Comparison of ENCODE assay signal across 18 mouse cellular contexts in genomic region chr7:75549856-75550255, GRCm38 (mm10).
DNase-seq lines count a peak whose midpoint lies in the region; ATAC-seq and TF ChIP-seq lines count a peak whose summit lies in the region.
"Had no signal": no experiment of that assay in that cellular context is flagged by ENCODE, and none has a peak within 500 bp of the region (broad histone marks: within the 10 kb centered on the region; RNA-seq: fewer than 3 reads in every experiment).

No protein-coding gene starts in this region.

- no peak for TF ChIP-seq CTCF in kidney, postnatal 0 days (IDR thresholded peaks at IDR 0.05; ENCODE audit: low read depth)
- TF ChIP-seq CTCF in forebrain, postnatal 0 days (IDR thresholded peaks at IDR 0.05; ENCODE audit: low read depth) = no peak

- H3K9ac ChIP-seq in kidney, postnatal 0 days (ENCODE audit: low read depth, low read length) = no peak overlapping the region
- no peak overlapping the region for H3K9ac ChIP-seq in forebrain, postnatal 0 days
- H3K9ac ChIP-seq: hindbrain, embryonic 14.5 days; liver, embryonic 15.5 days; midbrain, embryonic 13.5 days had no signal

- no peaks in the 10 kb centered on the region for H3K4me1 ChIP-seq in kidney, postnatal 0 days (replicated peaks; ENCODE audit: insufficient read depth, low read length)
- no peaks in the 10 kb centered on the region for H3K4me1 ChIP-seq in forebrain, postnatal 0 days (ENCODE audit: insufficient read depth)
- H3K4me1 ChIP-seq: liver, embryonic 15.5 days; midbrain, embryonic 13.5 days had no signal

- no peak overlapping the region for H3K4me2 ChIP-seq in kidney, postnatal 0 days (ENCODE audit: low read length)
- H3K4me2 ChIP-seq in forebrain, postnatal 0 days (ENCODE audit: low read depth) = no peak overlapping the region
- H3K4me2 ChIP-seq: hindbrain, embryonic 14.5 days; liver, embryonic 15.5 days; midbrain, embryonic 13.5 days had no signal

- no peak overlapping the region for H3K4me3 ChIP-seq in kidney, postnatal 0 days (replicated peaks; ENCODE audit: low read depth, low read length)
- H3K4me3 ChIP-seq in forebrain, postnatal 0 days (ENCODE audit: low read depth, low read length) = no peak overlapping the region
- H3K4me3 ChIP-seq: liver, embryonic 15.5 days; midbrain, embryonic 13.5 days had no signal

- DNase-seq in heart, adult 11 months = peak; percentile 79
- DNase-seq in heart, postnatal 36 days = no peak
- DNase-seq in kidney, postnatal 0 days (ENCODE audit: low spot score) = peak; percentile 52
- DNase-seq in kidney, adult 8-10 months = no peak
- DNase-seq in adipocyte (ENCODE audit: low spot score) = peak; percentile 45
- peak; percentile 32 for DNase-seq in skeletal muscle tissue, adult 2 months (ENCODE audit: low read depth, low spot score)
- no peak for DNase-seq in forebrain, postnatal 0 days
- DNase-seq in T-cell, adult 2 months (ENCODE audit: low spot score) = no peak
- DNase-seq: adrenal gland, adult 2 months; B cell, adult 2 months; cerebellum, adult 9-10 months; kidney, adult 2 months; kidney, postnatal 4 days; right cerebral cortex, adult 18-20 months; spleen, adult 18-20 months had no signal

- H3K27me3 ChIP-seq in kidney, postnatal 0 days (ENCODE audit: insufficient read depth, low read length) = no peaks in the 10 kb centered on the region
- no peaks in the 10 kb centered on the region for H3K27me3 ChIP-seq in forebrain, postnatal 0 days (ENCODE audit: insufficient read depth, low read length)
- H3K27me3 ChIP-seq: liver, embryonic 15.5 days; midbrain, embryonic 13.5 days had no signal

- no peak overlapping the region for H3K27ac ChIP-seq in kidney, postnatal 0 days
- H3K27ac ChIP-seq in forebrain, postnatal 0 days (ENCODE audit: low read depth, low read length) = no peak overlapping the region
- H3K27ac ChIP-seq: hindbrain, embryonic 14.5 days; liver, embryonic 15.5 days; midbrain, embryonic 13.5 days had no signal

- no peaks in the 10 kb centered on the region for H3K9me3 ChIP-seq in kidney, postnatal 0 days (replicated peaks; ENCODE audit: low read length)
- H3K9me3 ChIP-seq in forebrain, postnatal 0 days (ENCODE audit: low read length) = no peaks in the 10 kb centered on the region
- H3K9me3 ChIP-seq: liver, embryonic 15.5 days; midbrain, embryonic 13.5 days had no signal

- H3K36me3 ChIP-seq in kidney, postnatal 0 days (ENCODE audit: insufficient read depth, low read length) = no peaks in the 10 kb centered on the region
- H3K36me3 ChIP-seq in forebrain, postnatal 0 days (ENCODE audit: insufficient read depth) = no peaks in the 10 kb centered on the region
- H3K36me3 ChIP-seq: liver, embryonic 15.5 days; midbrain, embryonic 13.5 days had no signal

- intact Hi-C loops in heart, postnatal 36 days (cut with DNase I) = loop anchor here (10.0 kb wide), 1 partner anchor 415 kb away; no protein-coding TSS in a partner anchor

- ATAC-seq in kidney, postnatal 0 days (replicated peaks; ENCODE audit: low FRiP score, low read depth) = no peak
- ATAC-seq in forebrain, postnatal 0 days = no peak
- ATAC-seq: midbrain, embryonic 13.5 days had no signal

- 80% methylated on average over 3 of the region's 3 CpGs for WGBS in kidney, postnatal 0 days
- 88% methylated on average over 3 of the region's 3 CpGs for WGBS in forebrain, postnatal 0 days

Comparison
In these comparisons a context has a peak if more than half of its experiments do, and no peak if none do; other contexts are left out.
1. DNase-seq: peak in heart, adult 11 months (single experiment), kidney, postnatal 0 days (single experiment), adipocyte (single experiment) and skeletal muscle tissue, adult 2 months (single experiment); none in heart, postnatal 36 days (0 of 2), kidney, adult 8-10 months (0 of 2), forebrain, postnatal 0 days (single experiment) and T-cell, adult 2 months (single experiment).